ENCODE assay signal across 23 mouse cellular contexts in the genomic region with DNA sequence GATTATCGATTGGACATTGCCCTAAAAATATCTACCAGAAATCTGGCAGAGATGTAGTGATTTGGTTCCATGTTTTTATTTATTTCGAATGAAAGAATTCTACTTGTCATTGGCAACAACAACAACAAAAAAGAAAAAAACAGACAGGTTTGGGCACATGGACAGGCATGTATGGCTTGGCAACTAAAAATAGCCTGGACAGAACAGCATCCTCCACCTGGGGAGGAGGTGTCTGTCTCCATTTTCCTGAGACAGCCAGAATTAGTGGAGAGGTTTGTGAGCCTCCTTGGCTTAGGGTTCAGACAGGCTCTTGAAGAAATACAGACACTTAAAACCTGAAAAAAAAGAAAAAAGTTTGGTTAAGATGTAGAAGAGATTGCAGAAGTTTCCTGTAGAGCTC. TPM values are rescaled to one million over a fixed set of nuclear protein-coding genes. Genes with fewer than 3 reads are reported as not detected.
DNase-seq lines count a peak whose midpoint lies in the region; ATAC-seq lines count a peak whose summit lies in the region.
"Had no signal": no experiment of that assay in that cellular context is flagged by ENCODE, and none has a peak within 500 bp of the region (broad histone marks: within the 10 kb centered on the region; RNA-seq: fewer than 3 reads in every experiment).

No protein-coding gene starts in this region.

- ATAC-seq in hindbrain, embryonic 16.5 days: no peak
- ATAC-seq: forebrain, embryonic 14.5 days; forebrain, postnatal 0 days; intestine, embryonic 15.5 days had no signal

- H3K9ac ChIP-seq in hindbrain, embryonic 16.5 days (ENCODE audit: low read depth, low read length): no peak overlapping the region
- H3K9ac ChIP-seq: embryonic facial prominence, embryonic 12.5 days; embryonic facial prominence, embryonic 15.5 days; forebrain, postnatal 0 days; hindbrain, embryonic 12.5 days; hindbrain, embryonic 15.5 days; intestine, embryonic 15.5 days had no signal

- H3K27me3 ChIP-seq in hindbrain, embryonic 16.5 days (replicated peaks; ENCODE audit: control insufficient read depth, insufficient read depth, low read length): no peaks in the 10 kb centered on the region
- H3K27me3 ChIP-seq: CH12.LX; embryonic facial prominence, embryonic 12.5 days; embryonic facial prominence, embryonic 15.5 days; hindbrain, embryonic 12.5 days; hindbrain, embryonic 15.5 days; intestine, embryonic 15.5 days had no signal

- no peak overlapping the region for H3K4me2 ChIP-seq in hindbrain, embryonic 16.5 days (ENCODE audit: low read length)
- H3K4me2 ChIP-seq: embryonic facial prominence, embryonic 12.5 days; embryonic facial prominence, embryonic 15.5 days; hindbrain, embryonic 12.5 days; hindbrain, embryonic 15.5 days; intestine, embryonic 15.5 days had no signal

- H3K9me3 ChIP-seq in hindbrain, embryonic 16.5 days (ENCODE audit: control insufficient read depth, low read length): no peaks in the 10 kb centered on the region
- H3K9me3 ChIP-seq: embryonic facial prominence, embryonic 12.5 days; embryonic facial prominence, embryonic 15.5 days; G1E; heart, embryonic 10.5 days; hindbrain, embryonic 12.5 days; hindbrain, embryonic 15.5 days; intestine, embryonic 15.5 days had no signal

- H3K4me3 ChIP-seq in hindbrain, embryonic 16.5 days (ENCODE audit: low read length): no peak overlapping the region
- H3K4me3 ChIP-seq: embryonic facial prominence, embryonic 12.5 days; embryonic facial prominence, embryonic 15.5 days; heart, adult 2 months; heart, embryonic 10.5 days; hindbrain, embryonic 12.5 days; hindbrain, embryonic 15.5 days; intestine, embryonic 15.5 days had no signal

- peak; percentile 78 for DNase-seq in cerebellum, adult 11-12 months
- DNase-seq in cerebellum, postnatal 4 days (ENCODE audit: low spot score in 2 of 2): no peak
- peak; percentile 55 to 74 for DNase-seq in cerebellum, adult 18-20 months
- peak; percentile 82 for DNase-seq in cerebellum, adult 9-11 months
- peak; percentile 47 to 54 for DNase-seq in cerebellum, postnatal 36 days
- DNase-seq in yolk sac, embryonic 10.5 days (ENCODE audit: low spot score): no peak
- DNase-seq: adrenal gland, postnatal 14 days; B cell, adult 2 months; forebrain, postnatal 0 days; gastrocnemius, postnatal 25 days; heart, adult 2 months; kidney, adult 11 months; kidney, adult 8-10 months had no signal

- WGBS in hindbrain, embryonic 16.5 days: 91% methylated on average over 2 of the region's 2 CpGs

- no peaks in the 10 kb centered on the region for H3K36me3 ChIP-seq in hindbrain, embryonic 16.5 days (ENCODE audit: control insufficient read depth, insufficient read depth, low read length)
- H3K36me3 ChIP-seq: embryonic facial prominence, embryonic 12.5 days; embryonic facial prominence, embryonic 15.5 days; G1E; heart, embryonic 10.5 days; hindbrain, embryonic 12.5 days; hindbrain, embryonic 15.5 days; intestine, embryonic 15.5 days had no signal

- no peak overlapping the region for H3K27ac ChIP-seq in hindbrain, embryonic 16.5 days (ENCODE audit: low read depth, low read length)
- H3K27ac ChIP-seq: embryonic facial prominence, embryonic 12.5 days; embryonic facial prominence, embryonic 15.5 days; heart, adult 2 months; heart, embryonic 10.5 days; hindbrain, embryonic 12.5 days; hindbrain, embryonic 15.5 days; intestine, embryonic 15.5 days had no signal

- no peaks in the 10 kb centered on the region; the same call in 1 of the 2 replicates for H3K4me1 ChIP-seq in hindbrain, embryonic 16.5 days (ENCODE audit: control insufficient read depth, insufficient read depth, low read depth, low read length)

RNA-seq across cellular contexts. Expression of a gene that starts 10.8 kb away (rescaled TPM):
- 27.9 and 28.9 TPM in 2 replicates for polyA plus RNA-seq in hindbrain, embryonic 16.5 days (2015; fragmentation: Nextera tagmentation; extraction: Ambion mirVana)

RNA-seq across cellular contexts. Expression of a gene that starts 10.8 kb away (rescaled TPM):
- polyA plus RNA-seq in hindbrain, embryonic 16.5 days (2015; fragmentation: Nextera tagmentation; extraction: Ambion mirVana): 30.9 and 33.0 TPM in 2 replicates

Comparison
In these comparisons a context has a peak if more than half of its experiments do, and no peak if none do; other contexts are left out.
1. DNase-seq: peak in cerebellum, adult 11-12 months (single experiment), cerebellum, adult 18-20 months (2 of 2), cerebellum, adult 9-11 months (single experiment) and cerebellum, postnatal 36 days (2 of 2); none in cerebellum, postnatal 4 days (0 of 2) and yolk sac, embryonic 10.5 days (single experiment).